Mouse (Mus musculus) liver (tissue): ENCODE measurements around the gene Tmprss3.

ENCODE experiments used
- DNase-seq: peaks from one replicate; pipeline ENCODE4 v3.0.0-alpha.2; 2020; ENCODE audit warnings: mixed read lengths

Gene Tmprss3

DNA sequence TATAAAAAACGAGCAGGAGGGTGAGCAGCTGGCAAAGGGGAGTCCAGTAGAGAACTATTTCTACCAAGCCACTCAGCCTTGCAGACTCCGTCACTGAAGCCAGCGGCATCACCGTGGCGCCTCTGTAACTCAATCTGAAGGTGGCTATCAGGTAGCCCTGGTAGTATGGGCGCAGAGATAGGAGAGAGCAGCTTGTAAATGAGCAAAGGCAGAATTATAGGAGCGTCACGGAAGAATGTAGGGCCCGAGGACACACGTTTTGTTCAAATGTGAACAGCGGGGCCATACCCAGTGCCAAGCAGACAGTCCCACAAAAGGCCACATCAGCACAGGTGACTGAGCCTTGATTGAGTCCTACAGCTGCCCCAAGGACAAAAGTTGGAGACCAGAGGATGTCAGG lies at the start of gene Tmprss3:
Tmprss3 (minus strand) TSS at position 101 of the 400 bp plus-strand sequence.
- DNase-seq: no peak

- no peak for DNase-seq
Observed at GRCm38 (mm10) chr17:31247144-31247543, 48.4 kb upstream of the Tmprss3 start.

- DNase-seq: no peak
Observed at GRCm38 (mm10) chr17:31245321-31245720, 46.5 kb upstream of the Tmprss3 start.

DNA sequence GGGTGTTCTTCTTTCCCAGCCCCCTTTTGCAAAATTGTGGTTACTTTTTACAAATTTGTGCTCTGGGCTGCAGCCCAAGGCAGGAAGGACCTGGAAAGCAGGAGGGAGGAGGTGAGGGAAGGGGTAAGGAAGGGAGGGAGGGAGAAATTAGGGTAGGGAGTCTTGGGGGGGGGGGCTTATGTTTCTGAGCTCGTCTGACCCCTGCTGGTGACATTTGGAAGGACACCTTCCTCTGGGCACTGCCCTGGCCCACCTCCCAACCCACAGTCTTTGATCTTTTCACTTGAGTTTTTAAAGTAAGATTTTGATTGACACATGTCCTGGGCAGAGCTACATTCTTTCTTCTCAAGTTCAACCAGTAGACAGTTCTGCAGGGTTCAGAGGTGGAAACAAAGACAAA lies 44.0 kb upstream of the Tmprss3 start:
- DNase-seq: no peak

- no peak for DNase-seq
Observed at GRCm38 (mm10) chr17:31241156-31241555, 42.4 kb upstream of the Tmprss3 start.

GRCm38 (mm10) chr17:31238234-31239020 lies 39.6 kb upstream of the Tmprss3 start:
- peak; percentile 23 for DNase-seq

GRCm38 (mm10) chr17:31235915-31236314 lies 37.1 kb upstream of the Tmprss3 start:
- DNase-seq: no peak

DNA sequence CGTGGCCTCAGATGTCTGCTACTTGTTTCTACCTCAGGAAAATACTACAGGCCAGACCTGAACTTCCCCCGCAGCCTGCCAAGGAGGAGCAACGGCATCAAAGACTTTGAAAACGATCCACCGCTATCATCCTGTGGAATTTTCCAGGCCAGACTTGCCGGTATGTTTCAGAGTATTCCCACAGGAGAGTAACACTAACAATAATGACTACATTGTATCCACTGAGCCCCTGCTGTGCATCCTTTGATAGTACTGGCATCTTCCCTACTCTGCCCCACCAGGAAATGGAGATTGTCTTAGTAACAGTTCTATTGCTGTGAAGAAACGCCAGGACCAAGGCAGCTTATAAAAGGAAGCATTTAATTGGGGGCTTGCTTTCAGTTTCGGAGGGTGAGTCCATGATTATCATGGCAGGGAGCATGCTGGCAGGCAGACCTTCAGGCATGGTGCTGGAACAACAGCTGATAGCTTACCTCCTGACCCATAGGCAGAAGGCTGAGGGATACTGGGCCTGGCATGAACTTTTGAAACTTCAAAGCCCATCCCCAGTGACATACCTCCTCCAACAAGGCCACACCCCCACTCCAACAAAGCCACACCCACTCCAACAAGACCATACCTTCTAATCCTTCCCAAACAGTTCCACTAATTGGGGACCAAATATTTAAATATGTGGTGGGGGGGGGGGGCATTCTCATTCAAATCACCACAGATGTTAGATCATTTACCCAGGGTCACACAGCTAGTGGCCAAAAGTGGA lies 33.7 kb upstream of the Tmprss3 start:
- DNase-seq: no peak

- no peak for DNase-seq
Observed at GRCm38 (mm10) chr17:31231780-31232179, 33.0 kb upstream of the Tmprss3 start.

DNA sequence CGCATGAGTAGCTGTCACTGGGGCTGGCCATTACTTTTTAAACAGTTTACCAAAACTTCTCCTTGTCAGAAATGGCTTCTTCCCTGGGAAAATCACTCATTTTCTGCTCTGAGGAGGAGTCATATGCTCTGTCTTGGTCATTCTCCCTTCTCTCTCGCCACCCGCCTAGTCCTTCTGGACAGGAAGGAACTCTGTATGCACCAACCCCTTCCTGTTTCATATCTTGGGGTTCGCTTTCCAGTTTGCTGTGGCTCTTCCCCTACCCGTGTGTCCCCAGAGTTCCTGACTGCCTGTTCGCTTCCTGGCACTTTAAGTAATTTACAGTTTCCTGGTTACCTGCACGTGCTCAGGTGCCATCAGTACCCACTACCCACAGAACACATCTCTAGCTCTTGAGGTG lies 28.2 kb upstream of the Tmprss3 start:
- DNase-seq: no peak

DNA sequence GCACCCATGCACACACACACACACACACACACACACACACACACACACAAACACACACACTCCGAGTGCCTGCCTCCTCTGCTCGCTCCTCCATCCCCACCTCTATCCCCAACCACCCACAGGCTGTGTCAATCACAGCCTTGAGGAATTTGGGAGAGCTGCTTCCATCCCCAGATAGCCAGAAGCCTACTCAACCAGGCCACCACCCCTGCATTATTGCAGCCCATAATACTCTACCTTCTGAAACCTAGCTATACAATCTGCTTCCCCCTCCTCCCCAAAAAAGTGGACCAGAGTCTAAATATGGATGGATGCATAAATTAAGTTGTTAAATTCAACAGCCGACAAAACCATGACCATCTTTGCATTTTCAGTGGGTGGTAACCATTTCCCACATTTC lies 27.6 kb upstream of the Tmprss3 start:
- DNase-seq: no peak

GRCm38 (mm10) chr17:31224591-31224990 lies 25.8 kb upstream of the Tmprss3 start:
- no peak for DNase-seq

DNA sequence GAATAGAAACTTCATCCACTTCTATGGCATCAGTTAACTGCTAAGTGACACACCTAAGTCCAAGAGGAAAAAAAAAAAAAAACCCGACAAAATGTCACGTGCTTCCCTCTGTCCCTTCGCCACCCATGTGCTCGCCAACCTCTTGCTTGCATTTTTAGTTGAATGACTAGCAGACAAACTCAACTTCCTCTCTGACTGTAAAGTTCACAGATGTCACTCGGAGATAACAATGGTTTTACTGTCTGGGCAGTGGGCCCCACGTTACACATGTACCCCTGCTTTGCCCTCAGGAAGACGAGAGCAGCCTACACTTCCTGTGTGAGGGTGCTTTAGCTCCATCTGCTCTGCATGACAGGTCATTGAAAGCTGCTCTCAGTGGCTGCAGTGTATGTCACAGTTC lies 25.1 kb upstream of the Tmprss3 start:
- peak; percentile 23 for DNase-seq

GRCm38 (mm10) chr17:31222810-31223310 lies 24.1 kb upstream of the Tmprss3 start:
- DNase-seq: no peak

- DNase-seq: no peak
Observed at GRCm38 (mm10) chr17:31216068-31216955, 17.5 kb upstream of the Tmprss3 start.

DNA sequence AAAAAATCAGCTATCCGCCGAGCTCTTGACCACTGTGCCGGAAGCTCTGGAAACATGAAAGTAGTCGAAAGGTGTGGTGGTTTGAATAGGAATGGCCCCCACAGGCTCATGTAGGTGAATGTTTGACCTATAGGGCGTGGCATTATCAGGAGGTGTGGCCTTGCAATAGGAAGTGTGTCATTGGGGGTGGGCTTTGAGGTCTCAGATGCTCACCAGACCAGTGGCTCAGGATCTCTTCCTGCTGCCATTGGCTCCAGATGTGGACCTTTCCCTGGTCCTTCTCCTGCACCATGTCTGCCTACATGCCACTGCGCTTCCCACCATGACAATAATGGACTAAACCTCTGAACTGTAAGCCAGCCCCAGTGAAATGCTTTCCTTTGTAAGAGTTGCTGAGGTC lies 13.1 kb upstream of the Tmprss3 start:
- no peak for DNase-seq

- DNase-seq: peak; percentile 66
Observed at GRCm38 (mm10) chr17:31210299-31210698, 11.5 kb upstream of the Tmprss3 start.

GRCm38 (mm10) chr17:31209376-31209930 lies 10.7 kb upstream of the Tmprss3 start:
- no peak for DNase-seq

- no peak for DNase-seq
Observed at GRCm38 (mm10) chr17:31208654-31209053, 9.9 kb upstream of the Tmprss3 start.

GRCm38 (mm10) chr17:31207771-31208334 lies 9.1 kb upstream of the Tmprss3 start, which contains the start of gene Ubash3a:
TSS of gene Ubash3a (plus strand) at chr17:31207873.
- DNase-seq: peak; percentile 55

GRCm38 (mm10) chr17:31196283-31196682 lies 2.5 kb downstream of the Tmprss3 start:
- DNase-seq: no peak

GRCm38 (mm10) chr17:31195207-31195606 lies 3.6 kb downstream of the Tmprss3 start:
- no peak for DNase-seq
